Mouse (Mus musculus): ENCODE data around the gene Ttc32.

GRCm38 (mm10) chr12:9052075-9052829, 22.5 kb downstream of the Ttc32 start:
- TF ChIP-seq CTCF (IDR thresholded peaks at IDR 0.05; ENCODE audit: low read depth, low read length) (peak; percentile 96), GATA1 (IDR thresholded peaks at IDR 0.05; ENCODE audit: borderline replicate concordance, low read length) (no peak), TAL1 (conservative IDR thresholded peaks at IDR 0.05; ENCODE audit: low read depth, low read length) (no peak), GATA2 (IDR thresholded peaks at IDR 0.05; ENCODE audit: borderline replicate concordance, low read depth, low read length) (no peak)

Measured in G1E (cell line).